Mouse (Mus musculus): ENCODE results near the gene Ptdss2. TPM values are rescaled to one million over a fixed set of nuclear protein-coding genes. Genes with fewer than 3 reads are reported as not detected.
A peak's percentile ranks its signal among the peaks of the same experiment; 100 is the strongest.

Ptdss2 gene
- polyA plus RNA-seq (2014; fragmentation: Nextera tagmentation; extraction: Ambion mirVana): 64.5 and 74.8 TPM in 2 replicates

GRCm38 (mm10) chr7:141122245-141122644 is at the start of gene Ptdss2:
TSS of gene Ptdss2 (plus strand) at chr7:141122382.
- Histone ChIP-seq H3K9ac (ENCODE audit: low read depth, low read length) (peak within 1 kb of the TSS; percentile 73), H3K4me2 (ENCODE audit: low read depth, low read length) (peak within 1 kb of the TSS; percentile 57), H3K36me3 (ENCODE audit: control insufficient read depth, insufficient read depth, low read length) (no peaks in the 10 kb centered on the region), H3K27ac (replicated peaks; ENCODE audit: low read depth, low read length) (peak within 1 kb of the TSS; percentile 84), H3K4me3 (ENCODE audit: low read depth, low read length) (peak within 1 kb of the TSS; percentile 63), H3K4me1 (ENCODE audit: control insufficient read depth, insufficient read depth, low read length) (no peaks in the 10 kb centered on the region), H3K9me3 (ENCODE audit: control insufficient read depth, low read length) (no peaks in the 10 kb centered on the region), H3K27me3 (replicated peaks; ENCODE audit: control insufficient read depth, insufficient read depth, low read length) (0 out of 2 replicates have a peak, but pooled peaks cover 3% of the 10 kb centered on the region)
- ATAC-seq (ENCODE audit: low read depth) (no peak), DNase-seq (ENCODE audit: low spot score) (peak; percentile 38)
- WGBS: 44% methylated on average over 14 of the region's 14 CpGs

DNA sequence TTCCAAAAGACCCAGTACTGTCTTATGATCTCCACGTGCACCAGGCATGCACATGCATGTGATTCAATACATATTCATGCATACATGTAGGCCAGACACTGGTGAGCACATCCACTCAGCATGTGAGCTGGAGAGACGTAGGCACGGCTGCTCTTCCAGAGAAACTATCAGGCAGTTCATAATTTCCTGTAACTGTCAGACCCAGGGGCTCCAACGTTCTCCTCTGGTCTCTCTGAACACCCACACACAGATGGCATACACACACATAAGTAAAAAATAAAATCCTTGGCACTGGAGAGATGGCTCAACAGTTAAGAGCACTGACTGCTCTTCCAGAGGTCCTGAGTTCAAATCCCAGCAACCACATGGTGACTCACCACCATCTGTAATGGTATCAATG is 48.4 kb upstream of the Ptdss2 start:
- no peak overlapping the region for H3K27ac ChIP-seq (replicated peaks; ENCODE audit: low read depth, low read length)
- H3K4me3 ChIP-seq (ENCODE audit: low read depth, low read length): no peak overlapping the region
- WGBS: 78% methylated on average over 4 of the region's 4 CpGs
- H3K36me3 ChIP-seq (ENCODE audit: control insufficient read depth, insufficient read depth, low read length): 0 out of 2 replicates have a peak, but pooled peaks cover 2% of the 10 kb centered on the region
- no peak for ATAC-seq (ENCODE audit: low read depth)
- no peaks in the 10 kb centered on the region for H3K9me3 ChIP-seq (ENCODE audit: control insufficient read depth, low read length)
- peaks cover 17% of the 10 kb centered on the region for H3K27me3 ChIP-seq (replicated peaks; ENCODE audit: control insufficient read depth, insufficient read depth, low read length)
- DNase-seq (ENCODE audit: low spot score): no peak
- no peak overlapping the region for H3K9ac ChIP-seq (ENCODE audit: low read depth, low read length)
- H3K4me1 ChIP-seq (ENCODE audit: control insufficient read depth, insufficient read depth, low read length): peaks cover 8% of the 10 kb centered on the region; the same call in 1 of the 2 replicates
- no peak overlapping the region for H3K4me2 ChIP-seq (ENCODE audit: low read depth, low read length)

- 85% methylated on average over 15 of the region's 15 CpGs for WGBS
- Histone ChIP-seq H3K27me3 (replicated peaks; ENCODE audit: control insufficient read depth, insufficient read depth, low read length) (no peaks in the 10 kb centered on the region), H3K4me1 (ENCODE audit: control insufficient read depth, insufficient read depth, low read length) (no peaks in the 10 kb centered on the region), H3K36me3 (ENCODE audit: control insufficient read depth, insufficient read depth, low read length) (no peaks in the 10 kb centered on the region), H3K9me3 (ENCODE audit: control insufficient read depth, low read length) (no peaks in the 10 kb centered on the region), H3K9ac (ENCODE audit: low read depth, low read length) (peak within 1 kb of the TSS; percentile 37; the same call in 1 of the 2 replicates), H3K4me3 (ENCODE audit: low read depth, low read length) (no peak within 1 kb of the TSS), H3K4me2 (ENCODE audit: low read depth, low read length) (peak within 1 kb of the TSS; percentile 41; the same call in 1 of the 2 replicates), H3K27ac (replicated peaks; ENCODE audit: low read depth, low read length) (peak within 1 kb of the TSS; percentile 65)
- DNase-seq (ENCODE audit: low spot score): no peak
- ATAC-seq (ENCODE audit: low read depth): no peak
Measured at GRCm38 (mm10) chr7:141077841-141078240, 44.3 kb upstream of the Ptdss2 start, which contains the start of gene Pkp3. TSS of gene Pkp3 (plus strand) at chr7:141078218.

DNA sequence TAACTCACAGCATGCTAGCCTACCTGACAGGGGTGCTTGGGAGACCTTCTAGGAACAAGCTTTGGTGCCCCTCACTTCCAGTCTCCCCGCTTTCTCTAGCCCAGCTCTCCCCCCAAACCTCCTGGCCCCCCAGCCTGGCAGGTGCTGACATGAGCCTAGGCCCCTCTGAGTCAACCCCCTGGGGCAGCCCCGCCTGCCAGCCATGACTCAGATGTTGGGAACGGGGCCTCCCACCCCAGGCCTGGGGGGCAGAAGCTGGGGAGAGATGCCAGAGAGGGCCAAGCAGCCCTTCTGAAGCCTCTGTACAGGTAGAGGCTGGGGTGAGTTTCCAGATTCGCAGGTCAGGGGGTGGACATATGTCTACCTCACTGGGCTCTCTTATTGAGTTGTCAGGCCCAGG is 43.3 kb upstream of the Ptdss2 start:
- peak; percentile 48; the same call in 1 of the 2 replicates for ATAC-seq (ENCODE audit: low read depth)
- H3K4me3 ChIP-seq (ENCODE audit: low read depth, low read length): no peak overlapping the region
- H3K27me3 ChIP-seq (replicated peaks; ENCODE audit: control insufficient read depth, insufficient read depth, low read length): no peaks in the 10 kb centered on the region
- H3K36me3 ChIP-seq (ENCODE audit: control insufficient read depth, insufficient read depth, low read length): no peaks in the 10 kb centered on the region
- H3K4me2 ChIP-seq (ENCODE audit: low read depth, low read length): peak overlapping the region; percentile 41
- H3K9ac ChIP-seq (ENCODE audit: low read depth, low read length): no peak overlapping the region
- no peaks in the 10 kb centered on the region for H3K9me3 ChIP-seq (ENCODE audit: control insufficient read depth, low read length)
- H3K4me1 ChIP-seq (ENCODE audit: control insufficient read depth, insufficient read depth, low read length): no peaks in the 10 kb centered on the region
- 56% methylated on average over 4 of the region's 4 CpGs for WGBS
- H3K27ac ChIP-seq (replicated peaks; ENCODE audit: low read depth, low read length): peak overlapping the region; percentile 65
- peak; percentile 50 for DNase-seq (ENCODE audit: low spot score)

DNA sequence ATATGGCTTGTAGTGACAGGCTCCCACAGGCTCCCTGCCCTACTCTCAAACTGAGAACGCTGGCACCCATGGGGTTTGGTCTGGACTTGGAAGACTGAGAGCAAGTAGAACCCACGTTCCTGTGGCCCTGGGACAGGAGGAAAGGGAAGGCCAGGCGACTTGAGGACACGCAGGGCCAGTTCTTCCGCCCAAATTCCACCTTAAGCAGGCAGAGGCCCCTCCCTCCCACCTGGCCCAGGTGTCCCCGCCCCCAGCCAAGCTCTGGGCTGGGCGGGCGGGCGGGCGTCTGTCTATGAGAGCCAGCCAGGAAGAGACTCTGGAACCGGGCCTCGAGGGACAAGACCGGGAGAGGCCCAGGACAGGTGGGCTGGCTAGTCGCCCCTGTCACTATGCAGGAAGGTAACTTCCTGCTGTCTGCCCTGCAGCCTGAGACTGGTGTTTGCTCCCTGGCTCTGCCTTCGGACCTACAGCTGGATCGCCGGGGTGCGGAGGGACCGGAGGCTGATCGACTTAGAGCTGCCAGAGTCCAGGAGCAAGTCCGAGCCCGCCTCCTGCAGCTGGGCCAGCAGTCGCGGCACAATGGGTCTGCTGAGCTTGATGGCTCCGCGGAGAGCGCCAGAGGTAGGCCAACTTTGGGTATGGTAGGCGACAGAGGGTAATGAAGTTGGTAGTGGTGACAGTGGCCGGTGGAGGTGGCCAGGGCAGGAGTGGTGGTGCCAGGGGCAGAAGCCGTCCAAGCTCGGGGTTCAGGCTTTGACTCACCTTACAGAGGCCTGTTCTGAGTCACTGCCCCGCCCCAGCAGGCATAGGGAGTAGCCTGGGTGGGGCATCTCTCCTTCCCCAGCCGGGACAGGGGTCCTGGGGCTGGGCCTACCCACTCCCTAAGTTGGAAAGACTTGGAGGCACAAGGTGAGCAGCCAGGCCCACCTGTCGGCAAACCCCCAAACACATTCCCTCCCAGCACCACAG is 42.4 kb upstream of the Ptdss2 start:
- H3K27ac ChIP-seq (replicated peaks; ENCODE audit: low read depth, low read length): peak overlapping the region; percentile 65
- no peaks in the 10 kb centered on the region for H3K27me3 ChIP-seq (replicated peaks; ENCODE audit: control insufficient read depth, insufficient read depth, low read length)
- DNase-seq (ENCODE audit: low spot score) (peak; percentile 59), ATAC-seq (ENCODE audit: low read depth) (peak; percentile 73; the same call in 1 of the 2 replicates)
- H3K9ac ChIP-seq (ENCODE audit: low read depth, low read length): peak overlapping the region; percentile 62
- H3K4me1 ChIP-seq (ENCODE audit: control insufficient read depth, insufficient read depth, low read length): no peaks in the 10 kb centered on the region
- 23% methylated on average over 17 of the region's 34 CpGs for WGBS
- H3K4me2 ChIP-seq (ENCODE audit: low read depth, low read length): peak overlapping the region; percentile 41
- no peaks in the 10 kb centered on the region for H3K9me3 ChIP-seq (ENCODE audit: control insufficient read depth, low read length)
- H3K36me3 ChIP-seq (ENCODE audit: control insufficient read depth, insufficient read depth, low read length): no peaks in the 10 kb centered on the region
- H3K4me3 ChIP-seq (ENCODE audit: low read depth, low read length): peak overlapping the region; percentile 35

DNA sequence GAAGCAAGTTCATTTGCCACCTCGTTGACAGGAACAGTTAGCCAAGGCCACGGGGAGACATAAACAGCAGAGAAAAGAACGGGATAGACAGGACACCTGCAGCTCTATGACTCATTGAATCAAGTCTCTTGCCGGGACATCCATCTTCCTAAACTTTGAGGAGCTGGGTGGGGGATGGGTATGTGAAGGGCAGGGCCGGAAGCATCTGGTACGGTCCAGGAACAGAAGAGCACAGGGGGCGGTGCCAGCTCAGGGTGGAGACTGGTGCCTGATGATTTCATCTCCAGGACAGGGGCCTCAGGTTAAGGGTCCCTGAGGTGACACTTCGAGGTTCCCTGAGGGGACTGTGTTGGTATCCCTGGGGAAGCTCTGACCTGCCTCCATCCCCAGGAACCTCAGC is 34.3 kb upstream of the Ptdss2 start:
- H3K27ac ChIP-seq (replicated peaks; ENCODE audit: low read depth, low read length): no peak overlapping the region
- DNase-seq (ENCODE audit: low spot score) (no peak), ATAC-seq (ENCODE audit: low read depth) (no peak)
- WGBS: 31% methylated on average over 8 of the region's 8 CpGs
- no peaks in the 10 kb centered on the region for H3K4me1 ChIP-seq (ENCODE audit: control insufficient read depth, insufficient read depth, low read length)
- no peaks in the 10 kb centered on the region for H3K9me3 ChIP-seq (ENCODE audit: control insufficient read depth, low read length)
- H3K4me2 ChIP-seq (ENCODE audit: low read depth, low read length): no peak overlapping the region
- H3K9ac ChIP-seq (ENCODE audit: low read depth, low read length): no peak overlapping the region
- H3K36me3 ChIP-seq (ENCODE audit: control insufficient read depth, insufficient read depth, low read length): no peaks in the 10 kb centered on the region
- H3K4me3 ChIP-seq (ENCODE audit: low read depth, low read length): no peak overlapping the region
- H3K27me3 ChIP-seq (replicated peaks; ENCODE audit: control insufficient read depth, insufficient read depth, low read length): peaks cover 28% of the 10 kb centered on the region

GRCm38 (mm10) chr7:141088473-141088872 is 33.7 kb upstream of the Ptdss2 start:
- Histone ChIP-seq H3K27me3 (replicated peaks; ENCODE audit: control insufficient read depth, insufficient read depth, low read length) (peaks cover 28% of the 10 kb centered on the region), H3K9ac (ENCODE audit: low read depth, low read length) (0 out of 2 replicates have a peak overlapping the region, but pooled peaks have one; percentile 19), H3K4me3 (ENCODE audit: low read depth, low read length) (no peak overlapping the region)

GRCm38 (mm10) chr7:141090228-141090627 is 32.0 kb upstream of the Ptdss2 start:
- Histone ChIP-seq H3K27me3 (replicated peaks; ENCODE audit: control insufficient read depth, insufficient read depth, low read length) (peaks cover 28% of the 10 kb centered on the region), H3K36me3 (ENCODE audit: control insufficient read depth, insufficient read depth, low read length) (no peaks in the 10 kb centered on the region), H3K4me2 (ENCODE audit: low read depth, low read length) (no peak overlapping the region), H3K9ac (ENCODE audit: low read depth, low read length) (no peak overlapping the region), H3K9me3 (ENCODE audit: control insufficient read depth, low read length) (no peaks in the 10 kb centered on the region), H3K4me1 (ENCODE audit: control insufficient read depth, insufficient read depth, low read length) (no peaks in the 10 kb centered on the region), H3K4me3 (ENCODE audit: low read depth, low read length) (no peak overlapping the region), H3K27ac (replicated peaks; ENCODE audit: low read depth, low read length) (no peak overlapping the region)
- DNase-seq (ENCODE audit: low spot score) (no peak), ATAC-seq (ENCODE audit: low read depth) (no peak)
- WGBS: 71% methylated on average over 8 of the region's 8 CpGs

More at GRCm38 (mm10) chr7:141088473-141088872, 33.7 kb upstream of the Ptdss2 start:
- ATAC-seq (ENCODE audit: low read depth): no peak
- Histone ChIP-seq H3K27ac (replicated peaks; ENCODE audit: low read depth, low read length) (no peak overlapping the region), H3K4me1 (ENCODE audit: control insufficient read depth, insufficient read depth, low read length) (no peaks in the 10 kb centered on the region), H3K36me3 (ENCODE audit: control insufficient read depth, insufficient read depth, low read length) (no peaks in the 10 kb centered on the region), H3K9me3 (ENCODE audit: control insufficient read depth, low read length) (no peaks in the 10 kb centered on the region), H3K4me2 (ENCODE audit: low read depth, low read length) (no peak overlapping the region; the same call in 1 of the 2 replicates)
- 25% methylated on average over 12 of the region's 18 CpGs for WGBS
- DNase-seq (ENCODE audit: low spot score): no peak
